9 mouse cellular contexts compared by ENCODE assay signal in genomic region chr13:83987746-83988423, GRCm38 (mm10).
DNase-seq lines count a peak whose midpoint lies in the region; ATAC-seq and TF ChIP-seq lines count a peak whose summit lies in the region.
"Had no signal": no experiment of that assay in that cellular context is flagged by ENCODE, and none has a peak within 500 bp of the region (broad histone marks: within the 10 kb centered on the region; RNA-seq: fewer than 3 reads in every experiment).

No protein-coding gene starts in this region.

- no peak overlapping the region for H3K27ac ChIP-seq in kidney, embryonic 16.5 days (ENCODE audit: low read length)
- peak overlapping the region; percentile 85 for H3K27ac ChIP-seq in neural tube, embryonic 15.5 days (replicated peaks)
- H3K27ac ChIP-seq in gastrocnemius, adult 2 months, result no peak overlapping the region

- 53% methylated on average over 11 of the region's 11 CpGs for WGBS in kidney, embryonic 16.5 days
- WGBS in neural tube, embryonic 15.5 days, result 7% methylated on average over 11 of the region's 11 CpGs

- H3K36me3 ChIP-seq in kidney, embryonic 16.5 days (ENCODE audit: insufficient read depth, low read length), result no peaks in the 10 kb centered on the region
- H3K36me3 ChIP-seq in neural tube, embryonic 15.5 days, result no peaks in the 10 kb centered on the region

- H3K4me3 ChIP-seq in kidney, embryonic 16.5 days (ENCODE audit: low read length), result no peak overlapping the region
- peak overlapping the region; percentile 31 for H3K4me3 ChIP-seq in neural tube, embryonic 15.5 days (replicated peaks)
- H3K4me3 ChIP-seq in gastrocnemius, adult 2 months, result no peak overlapping the region
- H3K4me3 ChIP-seq: myocyte had no signal

- no peaks in the 10 kb centered on the region; the same call in 1 of the 2 replicates for H3K4me1 ChIP-seq in kidney, embryonic 16.5 days (ENCODE audit: insufficient read depth, low read length)
- H3K4me1 ChIP-seq in neural tube, embryonic 15.5 days, result peaks cover 16% of the 10 kb centered on the region

- DNase-seq in kidney, postnatal 36 days, result no peak
- peak; percentile 67 to 70 for DNase-seq in frontal cortex, postnatal 10 days (ENCODE audit: low spot score in 2 of 2)
- peak; percentile 58 to 76 for DNase-seq in left cerebral cortex, adult 18-20 months (ENCODE audit: low spot score in 2 of 2)
- DNase-seq in gastrocnemius, adult 2 months, result no peak
- no peak for DNase-seq in adrenal gland, adult 8-10 months
- no peak for DNase-seq in lung, postnatal 4 days

- peak overlapping the region; percentile 34 for H3K4me2 ChIP-seq in kidney, embryonic 16.5 days (replicated peaks; ENCODE audit: low read depth, low read length)
- H3K4me2 ChIP-seq in neural tube, embryonic 15.5 days, result peak overlapping the region; percentile 56

- no peak for TF ChIP-seq CTCF in gastrocnemius, adult 2 months (IDR thresholded peaks at IDR 0.05)

- no peaks in the 10 kb centered on the region for H3K27me3 ChIP-seq in kidney, embryonic 16.5 days (ENCODE audit: insufficient read depth, low read length)
- no peaks in the 10 kb centered on the region for H3K27me3 ChIP-seq in neural tube, embryonic 15.5 days (replicated peaks)

- ATAC-seq in kidney, embryonic 16.5 days (ENCODE audit: low FRiP score, low TSS enrichment), result peak; percentile 35; the same call in 1 of the 2 replicates
- peak; percentile 88 for ATAC-seq in neural tube, embryonic 15.5 days (ENCODE audit: low FRiP score)

- intact Hi-C loops in gastrocnemius, adult 2 months (cut with DNase I), result no loop called here

- no peak overlapping the region for H3K9ac ChIP-seq in kidney, embryonic 16.5 days (replicated peaks; ENCODE audit: low read length)
- peak overlapping the region; percentile 28; the same call in 1 of the 2 replicates for H3K9ac ChIP-seq in neural tube, embryonic 15.5 days (replicated peaks)

- H3K9me3 ChIP-seq in kidney, embryonic 16.5 days (ENCODE audit: low read length), result no peaks in the 10 kb centered on the region
- H3K9me3 ChIP-seq in neural tube, embryonic 15.5 days (replicated peaks), result no peaks in the 10 kb centered on the region

Comparison
In these comparisons a context has a peak if more than half of its experiments do, and no peak if none do; other contexts are left out.
1. DNase-seq: peak in frontal cortex, postnatal 10 days (2 of 2) and left cerebral cortex, adult 18-20 months (2 of 2); none in kidney, postnatal 36 days (0 of 2), gastrocnemius, adult 2 months (single experiment), adrenal gland, adult 8-10 months (single experiment) and lung, postnatal 4 days (0 of 2).